Mouse (Mus musculus): ENCODE data around the gene Bcl7b.

Gene Bcl7b

DNA sequence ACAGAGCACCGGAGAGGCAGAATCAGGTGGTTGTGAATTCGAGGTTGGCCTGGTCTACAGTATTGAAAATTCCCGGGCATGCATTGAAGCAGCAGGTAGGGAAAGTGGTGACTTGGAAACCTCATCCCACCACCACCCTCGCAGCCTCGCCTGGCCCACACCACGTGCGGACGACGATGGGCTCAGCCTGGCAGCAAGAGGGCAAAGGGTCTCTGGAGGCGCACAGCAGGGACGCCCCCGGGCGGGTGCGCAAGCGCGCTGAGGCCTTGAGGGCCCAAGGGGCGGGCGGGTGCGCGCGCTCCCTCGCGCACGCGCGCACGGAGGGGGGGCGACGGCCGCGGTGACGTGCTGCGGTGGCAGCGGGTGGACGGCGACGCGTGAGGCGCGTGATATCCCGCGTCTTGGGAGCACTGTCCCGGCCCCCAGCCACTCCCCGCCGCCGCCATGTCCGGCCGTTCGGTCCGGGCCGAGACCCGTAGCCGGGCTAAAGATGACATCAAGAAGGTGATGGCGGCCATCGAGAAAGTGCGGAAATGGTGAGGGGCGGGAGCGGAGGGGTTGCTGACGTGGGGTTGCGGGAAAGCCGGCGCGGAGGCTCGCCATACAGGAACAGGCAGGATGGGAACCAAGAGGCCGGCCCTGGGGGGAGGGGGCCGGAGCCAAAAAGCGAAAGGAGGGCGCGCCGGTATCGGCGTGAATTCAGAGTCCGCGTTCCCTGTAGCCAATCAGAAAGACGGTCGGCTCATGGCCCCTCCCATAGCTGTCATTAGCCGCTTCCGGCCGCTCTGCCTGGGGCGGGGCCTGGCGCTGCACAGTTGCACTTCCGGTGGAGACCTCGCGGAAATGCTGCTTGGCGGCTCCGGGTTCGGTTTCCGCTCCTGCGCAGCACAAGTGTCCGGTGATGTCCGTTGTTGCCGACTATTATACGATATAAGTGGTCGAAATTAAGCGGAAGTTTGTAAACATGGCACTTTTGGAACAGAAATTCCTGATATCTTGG is at the start of gene Bcl7b:
Gene Bcl7b (plus strand): TSS at position 221 of the 1,000 bp plus-strand sequence.
- DNase-seq = peak; percentile 98

DNA sequence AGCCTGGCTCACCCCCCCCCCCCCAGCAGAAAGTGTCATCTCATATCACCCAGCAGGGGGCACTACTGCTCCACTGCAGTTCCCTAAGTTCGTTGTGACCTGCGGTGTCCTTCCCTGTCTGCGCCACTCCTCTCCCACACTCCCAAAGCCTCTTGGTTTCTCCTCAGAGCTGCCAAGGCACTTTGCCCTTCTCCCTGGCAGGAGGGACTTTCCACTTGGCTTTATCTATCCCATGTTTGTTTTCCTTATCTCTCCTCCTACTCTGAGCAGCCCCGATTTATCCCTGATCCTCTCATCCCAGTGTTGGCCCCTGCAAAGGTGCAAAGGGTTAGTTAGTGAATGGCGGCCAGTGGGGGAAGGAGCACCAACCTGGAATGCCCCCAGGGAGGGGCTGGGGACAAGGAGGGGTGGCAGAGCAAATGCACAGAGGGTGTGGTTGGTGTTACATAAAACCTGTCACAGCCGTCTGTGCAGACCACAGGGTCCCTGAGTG is 49.4 kb upstream of the Bcl7b start:
- peak; percentile 81 for DNase-seq

DNA sequence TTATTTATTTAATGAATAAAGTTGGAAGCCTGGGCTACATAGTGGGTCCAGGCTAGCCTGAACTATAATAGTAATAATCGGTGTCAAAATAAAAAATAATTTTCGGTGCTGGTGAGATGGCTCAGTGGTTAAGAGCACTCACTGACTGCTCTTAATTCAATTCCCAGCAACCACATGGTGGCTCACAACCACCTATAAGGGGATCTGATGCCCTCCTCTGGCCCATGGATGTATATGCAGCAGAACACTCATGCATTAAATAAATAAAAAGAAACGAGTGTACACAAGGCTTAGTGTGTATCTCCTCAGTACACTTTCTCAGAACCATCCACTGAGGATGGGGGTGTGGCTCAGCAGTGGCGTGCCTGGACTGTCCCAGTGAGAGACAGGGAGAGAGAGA is 47.3 kb upstream of the Bcl7b start:
- no peak for DNase-seq

DNA sequence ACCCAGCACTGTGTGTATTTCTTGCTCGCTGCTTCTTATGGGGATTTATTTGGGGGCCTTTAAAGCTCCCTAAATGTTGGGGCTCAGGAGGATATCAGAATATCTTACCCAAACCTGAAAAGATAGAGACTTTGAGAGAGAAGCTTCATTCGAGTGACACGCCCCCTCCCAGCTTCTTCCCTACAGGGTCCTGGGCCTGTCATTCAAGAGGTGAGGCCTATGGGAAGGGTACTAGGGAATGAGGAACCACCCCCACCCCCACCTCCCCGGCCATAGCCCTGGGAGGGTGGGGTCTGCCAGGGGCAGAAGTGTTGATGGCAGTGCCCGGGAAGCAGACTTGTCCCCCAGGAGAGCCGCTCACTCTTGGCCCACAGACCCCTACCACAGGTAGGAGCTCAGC is 42.0 kb upstream of the Bcl7b start:
- DNase-seq = no peak

DNA sequence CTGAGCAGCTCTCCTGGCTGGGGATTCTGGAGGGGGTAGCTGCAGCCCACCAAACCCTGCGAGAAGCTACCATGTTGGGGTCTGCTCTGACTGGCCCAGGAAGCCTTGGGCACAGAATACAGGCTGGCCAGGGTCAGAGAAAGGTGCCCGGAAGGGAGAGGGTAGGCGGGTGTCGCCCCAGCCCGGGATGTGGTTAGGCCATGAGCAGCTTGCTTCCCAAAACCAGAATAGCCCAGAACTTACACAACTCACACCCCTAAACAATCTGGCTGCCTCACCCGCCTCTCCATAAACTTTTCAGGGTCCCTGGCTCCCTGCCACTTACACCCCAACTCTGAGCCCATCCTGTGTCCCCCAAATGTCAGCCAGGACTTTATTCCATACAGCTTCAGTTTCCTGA is 40.4 kb upstream of the Bcl7b start:
- DNase-seq = no peak

DNA sequence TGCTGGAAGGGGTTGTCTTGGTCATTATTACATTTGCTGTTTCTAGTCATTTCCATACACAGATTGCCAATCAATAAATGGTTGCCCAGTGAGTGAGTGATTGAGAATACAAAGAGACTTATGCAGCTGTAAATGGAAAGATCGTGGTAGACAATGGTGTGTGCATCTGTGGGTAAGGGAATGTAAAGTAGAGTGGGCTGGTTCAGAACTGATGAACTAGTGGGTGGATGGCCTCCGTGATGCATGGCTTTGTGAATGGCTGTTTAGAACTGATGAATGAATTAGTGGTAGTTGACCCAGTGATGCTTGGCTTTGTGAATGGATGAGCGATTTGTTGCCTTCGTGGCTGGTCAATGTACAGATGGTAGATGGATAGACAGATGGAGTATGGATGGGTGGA is 38.3 kb upstream of the Bcl7b start:
- no peak for DNase-seq

DNA sequence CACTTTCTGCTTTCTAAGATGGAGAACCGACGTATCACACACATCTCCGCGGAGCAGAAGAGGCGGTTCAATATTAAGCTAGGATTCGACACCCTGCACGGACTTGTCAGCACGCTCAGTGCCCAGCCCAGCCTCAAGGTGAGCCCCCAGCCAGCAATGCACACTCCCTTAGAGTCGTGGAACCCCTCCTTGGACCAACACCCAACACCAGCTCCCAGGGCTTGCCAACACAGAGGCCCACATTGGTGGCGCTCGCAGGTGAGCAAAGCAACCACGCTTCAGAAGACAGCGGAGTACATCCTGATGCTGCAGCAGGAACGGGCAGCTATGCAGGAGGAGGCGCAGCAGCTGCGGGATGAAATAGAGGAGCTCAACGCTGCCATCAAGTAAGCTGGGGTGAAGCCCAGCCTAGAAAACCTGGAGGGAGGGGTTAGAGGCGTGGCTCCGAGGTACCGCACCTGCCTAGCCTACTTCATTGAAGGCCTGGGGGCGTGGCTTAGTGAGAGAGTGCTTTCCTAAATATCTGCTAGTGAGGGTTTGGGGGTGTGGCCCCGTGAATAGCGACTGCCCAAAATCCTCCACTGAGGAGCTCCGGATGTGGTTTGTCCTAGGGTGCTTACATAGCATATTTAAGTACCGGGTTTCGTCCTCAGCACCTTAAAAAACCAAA is 34.2 kb upstream of the Bcl7b start:
- DNase-seq = peak; percentile 55

DNA sequence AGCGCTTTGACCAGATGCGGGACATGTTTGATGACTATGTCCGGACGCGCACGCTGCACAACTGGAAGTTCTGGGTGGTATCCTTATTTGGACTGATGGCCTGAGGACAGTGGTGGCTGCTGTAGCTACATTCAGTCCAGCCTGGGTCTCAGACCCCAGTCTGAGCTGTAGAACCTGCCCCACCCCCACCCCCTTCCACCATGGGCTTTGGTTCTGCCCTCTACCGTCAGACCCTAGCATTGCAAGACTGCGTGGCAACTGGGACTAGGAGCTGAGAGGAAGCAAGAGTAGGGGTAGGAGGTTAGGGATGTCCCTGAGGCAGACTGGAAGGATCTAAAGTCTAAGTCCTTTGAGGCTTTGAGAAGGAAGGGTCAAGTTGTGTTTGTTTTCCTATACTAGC is 33.5 kb upstream of the Bcl7b start:
- peak; percentile 71 for DNase-seq

DNA sequence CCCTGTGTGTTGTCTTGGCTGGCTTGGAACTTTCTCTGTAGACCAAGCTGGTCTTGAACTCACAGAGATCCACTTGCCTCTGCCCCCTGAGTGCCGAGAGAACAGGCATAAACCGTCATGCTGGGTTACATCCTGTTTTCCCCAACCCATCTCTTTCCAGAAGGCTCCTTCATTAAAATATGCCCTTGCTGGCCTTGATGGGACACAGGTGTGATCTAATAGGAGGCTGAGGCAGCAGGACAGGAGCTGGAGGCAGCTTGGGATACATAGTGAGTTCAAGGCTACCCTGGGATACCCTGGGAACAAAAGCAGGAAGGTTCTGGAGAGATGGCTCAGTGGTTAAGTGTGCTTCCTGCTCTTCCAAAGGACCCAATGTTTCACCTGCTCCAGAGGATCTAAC is 28.2 kb upstream of the Bcl7b start:
- no peak for DNase-seq

DNA sequence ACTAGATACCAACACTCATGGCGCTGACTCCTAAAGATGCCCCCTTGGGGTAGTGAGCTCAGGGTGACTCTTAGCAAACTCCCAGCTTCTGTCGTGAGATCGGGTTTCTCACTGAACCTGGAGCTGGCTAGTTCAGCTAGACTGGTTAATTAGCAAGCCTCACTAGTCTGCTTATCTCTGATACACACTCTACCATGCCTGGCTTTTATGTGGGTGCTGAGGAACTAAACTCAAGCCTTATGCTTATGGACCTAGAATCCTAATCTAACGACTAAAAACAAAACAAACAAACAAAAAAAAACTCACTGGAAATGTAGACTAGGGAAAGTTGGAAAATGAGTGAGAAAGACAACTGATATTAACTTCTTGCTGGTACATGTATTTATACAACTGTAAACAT is 23.6 kb upstream of the Bcl7b start:
- no peak for DNase-seq

DNA sequence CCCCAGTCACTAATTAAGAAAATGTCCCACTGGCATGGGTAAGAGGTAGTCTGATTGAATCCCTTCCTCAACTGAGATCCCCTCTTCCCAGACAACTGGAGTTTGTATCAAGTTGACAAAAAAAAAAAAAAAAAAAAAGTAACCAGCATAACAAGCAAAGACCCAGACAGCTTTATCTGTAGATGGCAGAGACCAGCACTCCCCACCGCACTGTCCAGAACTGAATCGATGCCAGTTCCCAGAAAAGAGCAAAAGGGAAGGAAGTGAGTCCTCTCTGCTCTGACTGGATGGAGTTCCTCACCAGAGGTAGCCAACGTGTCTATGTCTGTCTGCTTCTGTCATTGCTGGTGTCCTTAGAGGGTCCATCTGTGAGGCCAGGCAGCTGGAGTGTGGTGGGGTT is 22.6 kb upstream of the Bcl7b start:
- DNase-seq = no peak

DNA sequence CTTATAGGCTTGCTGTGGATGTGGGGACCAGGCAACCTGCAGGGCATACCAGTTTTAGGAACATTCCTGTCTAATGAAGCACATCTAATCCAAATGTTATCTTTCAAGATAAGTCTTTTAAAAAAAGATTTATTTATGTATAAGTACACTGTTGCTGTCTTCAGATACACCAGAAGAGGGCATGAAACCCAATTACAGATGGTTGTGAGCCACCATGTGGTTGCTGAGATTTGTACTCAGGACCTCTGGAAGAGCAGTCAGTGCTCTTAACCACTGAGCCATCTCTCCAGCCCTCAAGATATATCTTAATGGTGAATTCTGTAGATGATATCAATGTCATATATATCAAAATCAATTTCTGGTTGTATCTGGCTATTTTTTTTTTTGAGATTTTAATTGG is 22.1 kb upstream of the Bcl7b start:
- no peak for DNase-seq

DNA sequence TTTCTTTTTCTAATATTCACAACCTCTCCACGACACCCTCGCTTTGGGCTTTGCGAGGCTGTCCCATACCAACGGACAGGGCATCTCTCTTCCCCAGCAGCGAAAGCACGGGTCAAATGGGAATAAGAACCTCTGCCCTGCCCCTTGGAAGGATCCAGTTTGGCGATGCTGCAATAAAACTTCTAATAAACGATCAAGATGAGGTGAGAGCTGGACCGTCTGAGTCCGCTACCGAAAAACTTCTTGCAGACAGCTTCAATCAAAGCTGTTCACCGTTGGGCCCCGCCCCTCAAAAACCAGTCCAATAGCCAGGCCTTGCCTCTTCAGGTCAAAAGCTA is 19.4 kb upstream of the Bcl7b start:
- no peak for DNase-seq

DNA sequence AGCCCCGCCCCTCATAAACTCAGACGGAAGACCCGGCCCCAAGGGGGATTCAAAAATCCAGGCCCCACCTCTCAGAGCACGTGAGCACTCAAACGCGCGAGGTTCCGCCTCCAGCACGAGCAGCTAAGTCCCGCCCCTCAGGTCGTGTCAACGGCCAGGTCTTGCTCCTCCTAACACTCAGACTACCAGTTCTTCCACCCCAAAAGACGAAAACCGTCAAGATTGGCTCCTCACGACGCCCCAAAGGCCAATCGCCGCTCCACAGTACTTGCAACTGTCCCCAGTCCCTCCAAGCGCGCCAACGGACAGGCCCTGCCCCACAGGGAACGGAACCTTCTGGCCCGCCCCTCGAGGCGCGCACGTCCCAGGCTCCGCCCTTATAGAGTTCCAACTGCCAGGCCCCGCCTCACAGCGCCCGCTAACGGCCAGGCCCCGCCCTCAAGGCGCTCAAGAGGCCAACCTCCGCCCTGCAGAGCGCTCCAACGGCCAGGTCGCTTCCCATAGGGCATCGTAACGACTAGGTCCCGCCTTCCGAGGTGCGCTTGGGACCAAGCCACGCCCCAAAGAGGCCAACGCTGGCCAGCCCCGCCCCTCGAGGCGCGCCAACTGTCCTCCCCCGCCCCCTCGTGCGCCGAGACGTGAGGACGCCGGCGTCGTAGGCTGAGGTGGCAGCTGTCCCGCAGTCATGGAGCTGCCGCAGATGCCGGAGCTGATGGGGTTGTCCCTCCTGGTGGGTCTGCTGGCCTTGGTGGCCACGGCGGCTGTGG is 18.8 kb upstream of the Bcl7b start, which contains the start of gene Tbl2:
Gene Tbl2 (plus strand): TSS at position 605 of the 767 bp plus-strand sequence.
- peak; percentile 100 for DNase-seq

DNA sequence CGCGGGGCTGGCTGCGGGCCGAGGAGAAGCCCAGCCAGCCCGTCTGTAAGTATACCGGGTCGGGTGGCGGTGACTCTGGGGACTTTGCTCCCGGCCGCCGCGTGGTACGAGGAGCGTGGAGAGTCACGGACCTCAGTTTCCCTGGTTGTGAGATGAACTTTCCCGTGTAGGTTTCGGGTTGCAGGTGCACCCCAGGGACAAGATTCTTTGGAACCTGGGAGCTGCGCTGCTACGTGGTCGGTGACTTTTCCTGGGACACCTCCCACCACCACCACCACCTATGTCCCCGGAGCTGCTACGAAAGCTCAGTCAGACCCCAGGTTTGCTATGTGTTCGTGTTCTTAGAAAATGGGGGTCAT is 18.3 kb upstream of the Bcl7b start:
- no peak for DNase-seq

DNA sequence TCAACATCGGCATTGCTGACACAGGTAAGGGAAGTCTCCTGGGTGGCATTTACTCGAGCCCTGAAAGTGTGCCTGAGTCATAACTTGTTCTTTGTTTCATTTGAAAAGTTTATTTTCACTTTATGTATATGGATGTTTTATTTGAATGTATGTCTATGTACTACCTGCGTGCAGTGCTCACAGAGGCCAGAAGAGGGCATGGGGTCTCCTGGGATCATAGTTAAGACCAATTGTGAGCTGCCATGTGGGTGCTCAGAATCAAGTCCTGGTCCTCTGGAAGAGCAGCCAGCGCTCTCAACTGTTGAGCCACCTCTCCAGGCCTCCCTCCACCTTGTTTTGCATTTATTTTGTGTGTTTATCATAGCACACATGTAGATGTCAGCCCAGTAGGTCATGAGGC is 11.6 kb upstream of the Bcl7b start:
- DNase-seq = no peak

DNA sequence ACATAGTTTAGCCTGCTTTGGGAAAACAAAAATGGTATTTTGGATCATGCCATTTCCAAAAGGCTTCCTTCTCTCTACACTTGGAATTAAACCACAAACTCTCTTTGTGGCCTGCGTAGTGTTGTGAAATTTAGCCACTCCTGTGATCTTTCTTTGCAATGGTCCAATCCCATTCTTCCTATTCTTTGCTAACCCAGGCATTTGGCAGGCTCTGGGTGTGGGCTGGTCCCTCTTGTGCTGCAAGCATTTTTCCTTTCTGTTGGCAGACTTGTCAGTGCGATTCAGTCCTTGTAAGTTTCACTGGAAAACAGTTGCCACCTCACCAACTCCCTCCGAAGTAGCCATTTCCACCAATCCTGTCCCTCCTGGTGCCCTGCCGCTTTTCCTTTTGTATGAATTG is 6.9 kb upstream of the Bcl7b start:
- no peak for DNase-seq

DNA sequence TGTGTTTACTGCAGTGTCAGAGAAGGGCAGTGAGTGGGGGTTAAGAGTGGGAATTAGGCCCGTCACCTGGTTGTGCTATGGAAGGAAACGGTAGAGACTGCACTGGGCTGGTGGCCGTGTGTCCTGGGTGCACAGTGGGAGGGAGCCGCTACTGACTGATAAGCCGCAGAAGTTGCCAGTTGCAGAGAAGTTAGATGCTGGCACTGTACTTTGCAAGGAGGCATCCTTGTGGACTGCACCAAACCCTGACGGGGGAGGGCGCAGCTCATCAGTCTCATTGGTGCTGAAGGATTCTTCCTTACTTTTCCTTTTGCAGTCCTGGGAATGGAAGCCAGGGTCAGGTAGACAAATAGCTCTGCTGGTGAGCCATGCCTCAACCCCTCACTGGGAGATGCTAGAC is 6.4 kb upstream of the Bcl7b start:
- DNase-seq = no peak

DNA sequence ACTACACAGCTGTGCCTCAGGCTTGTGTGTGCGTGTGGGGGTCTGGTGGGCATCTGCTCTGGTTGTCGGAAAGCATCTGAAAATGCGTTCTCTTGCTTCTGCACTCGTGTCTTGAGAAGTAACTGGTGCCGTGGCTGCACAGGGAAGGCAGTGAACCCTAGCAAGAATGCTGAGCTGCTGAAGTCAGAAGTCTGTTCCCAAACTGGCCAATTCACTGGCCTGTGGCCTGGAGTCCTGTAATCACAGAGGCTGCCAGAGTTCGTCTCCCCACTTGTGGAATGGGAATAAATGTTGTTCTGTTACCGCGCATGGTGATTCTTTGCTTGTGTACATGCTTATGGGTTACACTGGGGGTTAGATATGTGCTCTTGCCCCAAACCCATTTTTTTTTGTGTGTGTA is 5.7 kb upstream of the Bcl7b start:
- DNase-seq = no peak

DNA sequence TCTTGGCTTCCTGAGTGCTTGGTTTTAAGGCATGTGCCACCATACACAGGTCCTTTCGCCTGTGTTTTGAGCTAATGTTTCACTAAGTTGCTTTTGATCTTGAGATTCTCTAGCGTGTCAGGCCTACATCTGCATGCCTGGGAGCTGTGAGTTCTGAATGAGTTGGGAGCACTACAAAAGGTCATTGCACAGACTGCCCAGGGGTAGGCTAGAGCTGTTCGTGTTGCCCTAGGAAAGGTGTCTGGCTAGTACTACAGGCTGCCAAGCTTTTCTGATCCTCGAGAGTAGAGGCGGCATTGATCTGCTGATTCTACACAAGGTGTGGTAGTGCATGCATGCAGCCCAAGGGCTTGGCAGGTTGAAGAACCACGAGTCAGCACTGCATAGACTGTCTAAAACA is 5.3 kb upstream of the Bcl7b start:
- DNase-seq = no peak

DNA sequence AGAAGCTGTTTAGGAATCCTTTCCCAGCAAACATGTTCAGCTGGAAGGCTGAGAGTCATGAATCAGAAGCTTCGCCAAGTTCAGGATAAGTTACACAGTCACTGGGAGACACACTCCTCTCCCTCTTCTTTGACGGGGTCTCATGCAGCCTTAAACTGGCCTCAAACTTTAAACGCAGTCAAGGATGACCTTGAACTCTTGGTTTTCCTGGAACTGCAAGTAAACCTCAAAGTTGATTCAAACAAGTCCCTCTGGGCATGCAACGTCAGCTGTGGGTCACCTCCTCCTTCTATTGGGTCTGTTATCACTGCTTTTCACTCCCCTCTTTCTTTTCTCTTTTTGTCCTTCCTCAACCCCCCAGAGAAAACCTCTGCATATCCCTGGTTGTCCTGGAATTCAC is 1.2 kb upstream of the Bcl7b start:
- DNase-seq = no peak

DNA sequence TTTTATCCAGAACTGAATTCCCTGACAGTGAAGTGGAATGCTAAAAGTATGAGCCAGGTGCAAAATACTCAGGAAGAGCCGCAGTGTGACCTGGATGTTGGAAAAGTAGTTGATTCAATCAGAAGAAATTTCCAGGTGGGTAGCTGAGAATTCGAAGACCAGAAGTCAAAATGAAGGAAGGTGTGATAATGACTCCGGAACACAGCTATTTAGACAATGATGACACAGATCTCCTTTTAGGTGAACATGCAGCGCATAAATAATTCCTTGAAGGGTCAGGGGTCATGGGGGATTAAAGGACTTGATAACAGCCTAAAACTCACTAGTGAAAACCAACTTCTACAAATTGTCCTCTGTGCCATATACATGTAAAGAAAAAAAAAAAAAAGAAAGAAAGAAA is 614 bp upstream of the Bcl7b start:
- DNase-seq = no peak

DNA sequence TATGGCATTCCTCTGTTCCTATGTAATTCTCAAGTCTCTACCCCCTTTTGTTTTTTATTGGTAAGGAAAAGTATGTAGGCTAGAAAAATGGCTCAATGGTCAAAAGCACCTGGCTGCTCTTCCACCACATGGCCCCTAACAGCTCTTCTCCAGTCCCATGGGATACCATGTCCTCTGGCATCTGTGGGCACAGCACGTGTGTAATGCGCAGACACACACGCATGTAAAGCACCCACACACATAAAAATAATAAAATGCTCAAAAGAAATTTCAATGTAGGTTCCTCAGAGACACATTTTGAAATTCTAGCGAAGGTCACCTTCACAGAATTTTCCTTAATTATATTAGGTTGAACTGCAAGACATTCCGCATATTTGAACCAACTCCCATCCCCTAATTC is 1.4 kb downstream of the Bcl7b start:
- DNase-seq = no peak
